Mouse (Mus musculus) WW6 (cell line): ENCODE results near the gene Krtap14.

ENCODE experiments used
- DNase-seq: peaks from one replicate; pipeline ENCODE4 v3.0.0-alpha.2; 2013; ENCODE audit warnings: low read depth, low spot score

The Krtap14 gene

GRCm38 (mm10) chr16:88826095-88826652 lies at the start of gene Krtap14:
TSS of gene Krtap14 (minus strand) at chr16:88826145.
- DNase-seq = no peak

DNA sequence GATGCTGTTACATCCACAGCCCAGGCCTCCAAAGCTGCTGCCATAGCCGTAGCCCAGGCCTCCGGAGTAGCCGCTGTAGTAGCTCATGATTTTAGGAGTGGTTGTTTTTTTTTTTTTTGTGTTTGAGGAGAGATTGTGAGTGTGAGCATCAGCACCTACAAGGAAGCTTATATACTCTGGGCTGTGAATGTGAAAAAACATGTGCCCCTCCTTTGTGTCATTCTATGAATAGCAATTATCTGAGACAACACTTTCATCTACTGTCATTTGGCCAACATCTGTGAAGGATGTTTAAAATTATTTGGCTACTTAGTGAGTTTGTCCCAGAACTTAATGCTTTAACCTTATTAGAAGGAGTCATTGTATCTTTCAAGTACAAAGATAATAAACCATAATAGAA lies 48.2 kb upstream of the Krtap14 start, which contains the start of gene Krtap19-2:
Krtap19-2 (minus strand) TSS at position 101 of the 400 bp plus-strand sequence.
- no peak for DNase-seq

GRCm38 (mm10) chr16:88869311-88869710 lies 43.4 kb upstream of the Krtap14 start, which contains the start of gene Krtap19-1:
TSS of gene Krtap19-1 (minus strand) at chr16:88869411.
- no peak for DNase-seq

- DNase-seq = no peak
Observed at GRCm38 (mm10) chr16:88864887-88865407, 39.0 kb upstream of the Krtap14 start.

DNA sequence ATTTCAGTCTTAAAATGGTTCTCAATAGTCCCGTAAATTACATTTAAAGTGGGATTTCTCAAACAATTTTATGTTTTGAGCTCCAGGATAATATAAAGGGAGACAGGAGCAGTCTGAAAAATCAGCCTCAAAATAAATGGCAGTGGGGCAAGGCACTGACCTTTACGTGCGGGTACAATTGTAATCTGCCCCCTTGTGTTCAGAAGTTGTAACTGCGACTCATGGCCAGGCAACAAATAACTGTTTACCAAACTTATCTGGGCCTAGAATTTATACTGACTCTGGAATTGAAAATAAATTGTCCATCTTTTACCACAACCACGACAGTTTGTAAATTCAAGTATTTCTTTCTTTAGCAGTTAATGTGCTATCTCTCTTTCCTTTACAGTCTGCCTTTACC lies 25.5 kb upstream of the Krtap14 start:
- peak; percentile 3 for DNase-seq

GRCm38 (mm10) chr16:88848558-88848957 lies 22.6 kb upstream of the Krtap14 start:
- DNase-seq = no peak

DNA sequence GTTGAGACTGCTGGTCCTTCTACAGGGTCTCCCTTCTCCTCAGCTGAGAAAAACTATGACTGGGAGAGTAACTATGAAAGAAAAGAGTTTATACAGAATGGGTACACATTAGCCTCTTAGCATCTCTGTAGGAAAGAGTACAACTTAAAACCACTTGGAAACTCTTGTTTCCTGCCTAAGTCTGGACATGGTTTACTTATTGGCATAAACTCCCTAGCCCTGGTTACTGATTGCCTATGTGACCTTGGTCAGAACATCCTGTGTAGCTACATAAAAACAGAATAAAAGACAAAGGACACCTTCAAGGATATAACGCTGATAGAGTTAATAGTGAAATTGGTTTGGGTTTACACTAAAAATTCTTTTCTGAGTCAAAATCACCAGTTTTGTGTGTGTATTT lies 21.4 kb upstream of the Krtap14 start:
- no peak for DNase-seq

DNA sequence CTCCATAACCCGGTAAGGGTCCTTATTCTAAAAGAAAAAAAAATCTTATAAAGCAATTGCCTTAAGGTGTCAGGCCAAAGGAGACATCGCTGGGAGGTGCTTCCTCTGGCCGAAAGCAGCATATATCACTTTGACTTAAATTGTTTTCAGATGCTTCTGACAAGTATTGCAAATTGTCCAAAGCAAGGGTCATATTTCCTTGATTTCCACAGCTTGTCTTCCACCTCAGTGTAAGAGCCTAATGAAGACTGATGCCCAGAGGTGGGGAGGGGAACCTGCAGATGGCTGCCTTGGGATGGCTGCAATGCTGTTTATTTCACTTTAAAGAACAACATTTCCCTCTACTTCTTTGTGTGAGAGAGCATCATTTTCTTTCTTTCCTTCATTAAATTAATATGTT lies 1.0 kb upstream of the Krtap14 start:
- DNase-seq = no peak

DNA sequence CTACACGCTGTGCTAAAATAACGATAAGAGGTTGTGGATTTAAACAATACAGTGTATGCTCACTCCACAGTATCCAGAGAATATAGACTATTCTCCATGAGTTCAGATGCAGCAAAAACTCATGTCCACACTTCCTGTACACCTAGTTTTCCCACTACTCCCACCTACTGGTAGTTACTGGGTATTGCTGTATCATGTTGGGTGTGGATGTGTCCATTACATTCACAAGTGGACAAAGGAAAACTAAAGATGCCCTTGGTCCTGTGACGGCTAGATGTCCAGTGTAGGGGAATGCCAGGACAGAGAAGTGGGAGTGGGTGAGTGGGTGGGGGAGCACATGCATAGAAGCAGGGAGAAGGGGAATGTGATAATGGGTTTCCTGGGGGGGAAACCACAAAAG lies 2.2 kb downstream of the Krtap14 start:
- no peak for DNase-seq

DNA sequence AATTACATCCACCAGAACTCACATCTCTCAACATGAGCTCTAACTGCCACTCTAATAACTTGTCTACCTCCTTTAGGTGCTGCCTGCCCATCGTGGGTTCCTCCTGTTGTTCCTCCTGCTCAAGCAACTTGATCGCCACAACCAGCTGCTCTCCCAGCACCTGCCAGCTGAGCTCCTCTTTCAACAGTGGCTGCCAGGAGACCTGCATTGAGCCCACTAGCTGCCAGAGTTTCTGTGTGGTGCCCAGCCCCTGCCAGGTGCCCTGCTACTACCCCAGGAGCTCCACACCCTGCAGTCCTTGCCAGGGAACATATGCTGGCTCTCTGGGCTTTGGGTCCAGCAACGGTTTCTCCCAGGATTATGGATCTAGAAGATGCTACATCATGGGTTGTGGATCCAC lies 5.9 kb downstream of the Krtap14 start, which contains the start of gene Krtap15:
Krtap15 (plus strand) TSS at position 150 of the 400 bp plus-strand sequence.
- DNase-seq = no peak

DNA sequence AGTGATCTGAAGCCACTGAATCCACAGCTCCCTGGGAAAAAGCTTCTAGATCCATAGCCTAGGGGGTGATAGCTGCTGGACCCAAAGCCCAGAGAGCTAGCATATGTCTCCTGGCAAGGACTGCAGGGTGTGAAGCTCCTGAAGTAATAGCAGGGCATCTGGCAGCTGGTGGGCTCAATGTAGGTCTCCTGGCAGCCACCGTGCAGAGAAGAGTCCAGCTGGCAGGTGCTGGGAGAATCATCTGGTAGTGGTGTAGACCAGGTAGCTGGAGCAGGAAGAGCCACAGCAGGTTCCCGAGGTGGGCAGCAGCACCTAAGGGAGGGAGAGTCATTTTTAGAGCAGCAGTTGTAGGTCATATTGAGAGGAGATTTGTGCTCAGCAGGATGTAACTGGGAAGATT lies 14.1 kb downstream of the Krtap14 start, which contains the start of gene Gm20741:
Gm20741 (minus strand) TSS at position 394 of the 400 bp plus-strand sequence.
- DNase-seq = no peak

- DNase-seq = no peak
Observed at GRCm38 (mm10) chr16:88786786-88787185, 39.2 kb downstream of the Krtap14 start.

DNA sequence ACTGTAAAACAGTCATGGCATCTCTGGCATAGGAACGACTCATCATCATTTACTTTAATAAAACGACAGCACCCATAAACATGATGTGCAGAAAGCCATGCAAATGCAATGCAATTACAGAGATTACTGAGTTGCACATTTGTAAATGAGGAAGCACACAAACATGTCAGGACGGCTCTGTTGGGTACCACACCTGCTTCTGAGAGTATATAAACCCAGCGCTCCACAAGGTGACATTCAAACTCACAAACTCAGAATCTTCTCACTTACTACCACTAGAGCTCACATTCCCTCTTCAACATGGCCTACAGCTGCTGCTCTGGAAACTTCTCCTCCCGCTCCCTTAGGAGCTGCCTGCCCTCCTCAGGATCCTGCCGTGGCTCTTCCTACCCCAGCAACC lies 48.3 kb downstream of the Krtap14 start, which contains the start of gene Gm5965:
Gm5965 (plus strand) TSS at position 301 of the 400 bp plus-strand sequence.
- no peak for DNase-seq

- DNase-seq = no peak
Observed at GRCm38 (mm10) chr16:88774106-88774505, 51.8 kb downstream of the Krtap14 start, which contains the start of gene 2310057N15Rik. TSS of gene 2310057N15Rik (minus strand) at chr16:88774206.
